Mouse (Mus musculus): Measurements from ENCODE around the gene Ctnnd1.

DNA sequence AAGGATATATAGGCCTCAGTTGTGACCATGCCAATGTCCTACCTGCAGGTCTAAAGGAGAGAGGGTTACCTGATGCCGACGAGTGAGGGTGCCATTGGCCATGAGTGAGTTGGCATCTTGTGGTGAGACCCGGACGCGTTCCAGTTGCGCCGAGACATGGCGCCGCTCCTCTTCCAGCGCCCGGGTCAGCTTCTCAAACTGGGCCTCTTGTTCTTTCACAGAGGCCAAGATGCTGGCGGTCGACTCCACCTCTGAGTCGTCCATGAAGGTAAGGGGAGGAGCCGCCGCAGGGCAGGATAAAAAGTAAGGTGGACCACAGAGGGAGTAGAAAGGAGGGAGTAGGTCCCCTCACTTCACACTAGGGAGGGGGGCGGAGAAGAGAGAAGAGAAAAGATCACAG lies 26.4 kb downstream of the Ctnnd1 start:
- TF ChIP-seq CTCF (IDR thresholded peaks at IDR 0.05): no peak
- no peak for TF ChIP-seq POLR2A (IDR thresholded peaks at IDR 0.05; ENCODE audit: insufficient read depth, low read depth, low read length)
